Mouse (Mus musculus): Measurements from ENCODE around the gene 9530077C05Rik. TPM values are rescaled to one million over a fixed set of nuclear protein-coding genes. Genes with fewer than 3 reads are reported as not detected.

Gene 9530077C05Rik
- polyA plus RNA-seq (2015; fragmentation: Nextera tagmentation; extraction: Ambion mirVana), result 4.4 and 5.3 TPM in 2 replicates

- H3K4me3 ChIP-seq (replicated peaks; ENCODE audit: low read length), result peak within 1 kb of the TSS; percentile 64
- peak; percentile 99 for ATAC-seq (ENCODE audit: insufficient read depth, low FRiP score)
- no peaks in the 10 kb centered on the region for H3K36me3 ChIP-seq (ENCODE audit: control insufficient read depth, insufficient read depth, low read length)
- H3K27ac ChIP-seq (ENCODE audit: low read length), result no peak within 1 kb of the TSS
- H3K9ac ChIP-seq (ENCODE audit: low read length), result peak within 1 kb of the TSS; percentile 81
- H3K9me3 ChIP-seq (replicated peaks; ENCODE audit: control insufficient read depth, low read length), result no peaks in the 10 kb centered on the region
- no peaks in the 10 kb centered on the region for H3K27me3 ChIP-seq (ENCODE audit: control insufficient read depth, insufficient read depth, low read length)
- peak within 1 kb of the TSS; percentile 91 for H3K4me2 ChIP-seq (ENCODE audit: low read depth, low read length)
- under 1% methylated on average over 43 of the region's 43 CpGs for WGBS
- H3K4me1 ChIP-seq (ENCODE audit: control insufficient read depth, insufficient read depth, low read length), result no peaks in the 10 kb centered on the region
Measured at GRCm38 (mm10) chr9:22411002-22411857, at the start of gene 9530077C05Rik. TSS of gene 9530077C05Rik (plus strand) at chr9:22411513.

- WGBS, result 90% methylated on average over 2 of the region's 2 CpGs
Measured at GRCm38 (mm10) chr9:22366221-22366620, 45.1 kb upstream of the 9530077C05Rik start.

GRCm38 (mm10) chr9:22366621-22367020 lies 44.7 kb upstream of the 9530077C05Rik start:
- WGBS, result 91% methylated on average over 10 of the region's 10 CpGs
- no peak overlapping the region for H3K4me2 ChIP-seq (ENCODE audit: low read depth, low read length)
- no peak for ATAC-seq (ENCODE audit: insufficient read depth, low FRiP score)
- no peak overlapping the region for H3K4me3 ChIP-seq (replicated peaks; ENCODE audit: low read length)
- no peaks in the 10 kb centered on the region for H3K4me1 ChIP-seq (ENCODE audit: control insufficient read depth, insufficient read depth, low read length)
- peaks cover 9% of the 10 kb centered on the region; the same call in 1 of the 2 replicates for H3K36me3 ChIP-seq (ENCODE audit: control insufficient read depth, insufficient read depth, low read length)
- H3K9ac ChIP-seq (ENCODE audit: low read length), result no peak overlapping the region
- no peak overlapping the region for H3K27ac ChIP-seq (ENCODE audit: low read length)
- H3K27me3 ChIP-seq (ENCODE audit: control insufficient read depth, insufficient read depth, low read length), result no peaks in the 10 kb centered on the region
- H3K9me3 ChIP-seq (replicated peaks; ENCODE audit: control insufficient read depth, low read length), result no peaks in the 10 kb centered on the region

More at GRCm38 (mm10) chr9:22366221-22366620, 45.1 kb upstream of the 9530077C05Rik start:
- Histone ChIP-seq H3K9ac (ENCODE audit: low read length) (no peak overlapping the region), H3K27ac (ENCODE audit: low read length) (no peak overlapping the region), H3K4me3 (replicated peaks; ENCODE audit: low read length) (no peak overlapping the region), H3K4me2 (ENCODE audit: low read depth, low read length) (no peak overlapping the region), H3K9me3 (replicated peaks; ENCODE audit: control insufficient read depth, low read length) (no peaks in the 10 kb centered on the region), H3K27me3 (ENCODE audit: control insufficient read depth, insufficient read depth, low read length) (no peaks in the 10 kb centered on the region), H3K36me3 (ENCODE audit: control insufficient read depth, insufficient read depth, low read length) (peaks cover 8% of the 10 kb centered on the region; the same call in 1 of the 2 replicates), H3K4me1 (ENCODE audit: control insufficient read depth, insufficient read depth, low read length) (no peaks in the 10 kb centered on the region)
- no peak for ATAC-seq (ENCODE audit: insufficient read depth, low FRiP score)

- H3K4me2 ChIP-seq (ENCODE audit: low read depth, low read length), result no peak overlapping the region
- 70% methylated on average over 6 of the region's 6 CpGs for WGBS
- H3K27ac ChIP-seq (ENCODE audit: low read length), result no peak overlapping the region
- no peak overlapping the region for H3K4me3 ChIP-seq (replicated peaks; ENCODE audit: low read length)
- ATAC-seq (ENCODE audit: insufficient read depth, low FRiP score), result no peak
- H3K36me3 ChIP-seq (ENCODE audit: control insufficient read depth, insufficient read depth, low read length), result peaks cover 12% of the 10 kb centered on the region
- H3K9ac ChIP-seq (ENCODE audit: low read length), result no peak overlapping the region
- no peaks in the 10 kb centered on the region for H3K27me3 ChIP-seq (ENCODE audit: control insufficient read depth, insufficient read depth, low read length)
- H3K9me3 ChIP-seq (replicated peaks; ENCODE audit: control insufficient read depth, low read length), result no peaks in the 10 kb centered on the region
- no peaks in the 10 kb centered on the region for H3K4me1 ChIP-seq (ENCODE audit: control insufficient read depth, insufficient read depth, low read length)
Measured at GRCm38 (mm10) chr9:22368030-22368429, 43.3 kb upstream of the 9530077C05Rik start.

- Histone ChIP-seq H3K4me1 (ENCODE audit: control insufficient read depth, insufficient read depth, low read length) (no peaks in the 10 kb centered on the region), H3K27me3 (ENCODE audit: control insufficient read depth, insufficient read depth, low read length) (no peaks in the 10 kb centered on the region), H3K9me3 (replicated peaks; ENCODE audit: control insufficient read depth, low read length) (no peaks in the 10 kb centered on the region), H3K9ac (ENCODE audit: low read length) (no peak overlapping the region), H3K27ac (ENCODE audit: low read length) (no peak overlapping the region), H3K4me2 (ENCODE audit: low read depth, low read length) (no peak overlapping the region), H3K4me3 (replicated peaks; ENCODE audit: low read length) (no peak overlapping the region), H3K36me3 (ENCODE audit: control insufficient read depth, insufficient read depth, low read length) (peaks cover 23% of the 10 kb centered on the region)
- no peak for ATAC-seq (ENCODE audit: insufficient read depth, low FRiP score)
- WGBS, result 93% methylated on average over 4 of the region's 4 CpGs
Measured at GRCm38 (mm10) chr9:22372760-22373159, 38.6 kb upstream of the 9530077C05Rik start.

- Histone ChIP-seq H3K9me3 (replicated peaks; ENCODE audit: control insufficient read depth, low read length) (no peaks in the 10 kb centered on the region), H3K27ac (ENCODE audit: low read length) (no peak overlapping the region), H3K36me3 (ENCODE audit: control insufficient read depth, insufficient read depth, low read length) (peaks cover 43% of the 10 kb centered on the region), H3K4me1 (ENCODE audit: control insufficient read depth, insufficient read depth, low read length) (no peaks in the 10 kb centered on the region), H3K4me3 (replicated peaks; ENCODE audit: low read length) (no peak overlapping the region), H3K4me2 (ENCODE audit: low read depth, low read length) (no peak overlapping the region), H3K9ac (ENCODE audit: low read length) (no peak overlapping the region), H3K27me3 (ENCODE audit: control insufficient read depth, insufficient read depth, low read length) (no peaks in the 10 kb centered on the region)
- ATAC-seq (ENCODE audit: insufficient read depth, low FRiP score), result no peak
- 91% methylated on average over 5 of the region's 5 CpGs for WGBS
Measured at GRCm38 (mm10) chr9:22376086-22376485, 35.2 kb upstream of the 9530077C05Rik start.

- H3K9ac ChIP-seq (ENCODE audit: low read length), result no peak overlapping the region
- H3K4me3 ChIP-seq (replicated peaks; ENCODE audit: low read length), result no peak overlapping the region
- WGBS, result 49% methylated on average over 2 of the region's 2 CpGs
- ATAC-seq (ENCODE audit: insufficient read depth, low FRiP score), result no peak
- peak overlapping the region; percentile 7; the same call in 1 of the 2 replicates for H3K27ac ChIP-seq (ENCODE audit: low read length)
- H3K27me3 ChIP-seq (ENCODE audit: control insufficient read depth, insufficient read depth, low read length), result no peaks in the 10 kb centered on the region
- no peaks in the 10 kb centered on the region for H3K9me3 ChIP-seq (replicated peaks; ENCODE audit: control insufficient read depth, low read length)
- H3K4me1 ChIP-seq (ENCODE audit: control insufficient read depth, insufficient read depth, low read length), result peaks cover 9% of the 10 kb centered on the region; the same call in 1 of the 2 replicates
- peaks cover 6% of the 10 kb centered on the region for H3K36me3 ChIP-seq (ENCODE audit: control insufficient read depth, insufficient read depth, low read length)
- H3K4me2 ChIP-seq (ENCODE audit: low read depth, low read length), result peak overlapping the region; percentile 31; the same call in 1 of the 2 replicates
Measured at GRCm38 (mm10) chr9:22385890-22386289, 25.4 kb upstream of the 9530077C05Rik start.

- no peaks in the 10 kb centered on the region for H3K27me3 ChIP-seq (ENCODE audit: control insufficient read depth, insufficient read depth, low read length)
- H3K27ac ChIP-seq (ENCODE audit: low read length), result peak overlapping the region; percentile 88
- peaks cover 9% of the 10 kb centered on the region; the same call in 1 of the 2 replicates for H3K4me1 ChIP-seq (ENCODE audit: control insufficient read depth, insufficient read depth, low read length)
- 12% methylated on average over 6 of the region's 6 CpGs for WGBS
- no peak for ATAC-seq (ENCODE audit: insufficient read depth, low FRiP score)
- H3K9ac ChIP-seq (ENCODE audit: low read length), result peak overlapping the region; percentile 88
- peak overlapping the region; percentile 69 for H3K4me2 ChIP-seq (ENCODE audit: low read depth, low read length)
- no peaks in the 10 kb centered on the region for H3K9me3 ChIP-seq (replicated peaks; ENCODE audit: control insufficient read depth, low read length)
- no peaks in the 10 kb centered on the region for H3K36me3 ChIP-seq (ENCODE audit: control insufficient read depth, insufficient read depth, low read length)
- H3K4me3 ChIP-seq (replicated peaks; ENCODE audit: low read length), result peak overlapping the region; percentile 96
Measured at GRCm38 (mm10) chr9:22387901-22388300, 23.4 kb upstream of the 9530077C05Rik start.

- Histone ChIP-seq H3K4me2 (ENCODE audit: low read depth, low read length) (peak overlapping the region; percentile 69), H3K4me1 (ENCODE audit: control insufficient read depth, insufficient read depth, low read length) (peaks cover 9% of the 10 kb centered on the region; the same call in 1 of the 2 replicates), H3K27ac (ENCODE audit: low read length) (peak overlapping the region; percentile 88), H3K9ac (ENCODE audit: low read length) (peak overlapping the region; percentile 88), H3K36me3 (ENCODE audit: control insufficient read depth, insufficient read depth, low read length) (no peaks in the 10 kb centered on the region), H3K4me3 (replicated peaks; ENCODE audit: low read length) (peak overlapping the region; percentile 96), H3K9me3 (replicated peaks; ENCODE audit: control insufficient read depth, low read length) (no peaks in the 10 kb centered on the region), H3K27me3 (ENCODE audit: control insufficient read depth, insufficient read depth, low read length) (no peaks in the 10 kb centered on the region)
- WGBS, result under 1% methylated on average over 41 of the region's 41 CpGs
- peak; percentile 61 for ATAC-seq (ENCODE audit: insufficient read depth, low FRiP score)
Measured at GRCm38 (mm10) chr9:22388401-22388980, 22.8 kb upstream of the 9530077C05Rik start.

Measured in stomach, embryonic 16.5 days (tissue).